Comparison of ENCODE assay signal across 8 mouse cellular contexts in genomic region chr9:64737406-64738201, GRCm38 (mm10). TPM values are rescaled to one million over a fixed set of nuclear protein-coding genes. Genes with fewer than 3 reads are reported as not detected.
DNase-seq lines count a peak whose midpoint lies in the region; ATAC-seq lines count a peak whose summit lies in the region.

Gene Rab11a (minus strand): TSS chr9:64737758.

- no peaks in the 10 kb centered on the region for H3K9me3 ChIP-seq in hindbrain, embryonic 15.5 days

- peaks cover 12% of the 10 kb centered on the region for H3K4me1 ChIP-seq in hindbrain, embryonic 15.5 days (replicated peaks)

- DNase-seq in T-cell, adult 2 months (ENCODE audit: low spot score) = peak; percentile 95
- peak; percentile 96 to 97 for DNase-seq in cerebellum, postnatal 36 days
- DNase-seq in frontal cortex, postnatal 36 days (ENCODE audit: low spot score in 2 of 2) = peak; percentile 95 to 96
- DNase-seq in left cerebral cortex, adult 11 months (ENCODE audit: low spot score) = peak; percentile 92
- DNase-seq in lung, postnatal 4 days = peak; percentile 97 to 98
- DNase-seq in retina, postnatal 7 days (ENCODE audit: low read depth, low spot score) = peak; percentile 93
- peak; percentile 96 for DNase-seq in urinary bladder, adult 2 months (ENCODE audit: low spot score)

- peak; percentile 97 for ATAC-seq in hindbrain, embryonic 15.5 days (ENCODE audit: low FRiP score, low read depth)

- peak within 1 kb of the TSS; percentile 75 for H3K4me2 ChIP-seq in hindbrain, embryonic 15.5 days

- peak within 1 kb of the TSS; percentile 95 for H3K4me3 ChIP-seq in hindbrain, embryonic 15.5 days

- H3K9ac ChIP-seq in hindbrain, embryonic 15.5 days = peak within 1 kb of the TSS; percentile 95

- H3K36me3 ChIP-seq in hindbrain, embryonic 15.5 days = no peaks in the 10 kb centered on the region

- no peaks in the 10 kb centered on the region for H3K27me3 ChIP-seq in hindbrain, embryonic 15.5 days

- WGBS in hindbrain, embryonic 15.5 days = under 1% methylated on average over 58 of the region's 61 CpGs

- H3K27ac ChIP-seq in hindbrain, embryonic 15.5 days (replicated peaks) = peak within 1 kb of the TSS; percentile 96

RNA-seq across cellular contexts. Expression of gene Rab11a, which starts in this region (rescaled TPM):
- polyA plus RNA-seq in hindbrain, embryonic 15.5 days (2015; fragmentation: Nextera tagmentation; extraction: Ambion mirVana) = 403 and 404 TPM in 2 replicates
- polyA plus RNA-seq in urinary bladder, adult 2 months (2012; rRNA removed) = 457 and 556 TPM in 2 replicates

Comparison
In these comparisons a context has a peak if more than half of its experiments do, and no peak if none do; other contexts are left out.
1. Peak in every context shown above with its lines: DNase-seq, ATAC-seq, H3K4me3 ChIP-seq and H3K27ac ChIP-seq.